Mouse (Mus musculus): ENCODE measurements around the gene Mustn1. TPM values are rescaled to one million over a fixed set of nuclear protein-coding genes. Genes with fewer than 3 reads are reported as not detected.

Mustn1 gene
- total and polyA plus RNA-seq, 3 experiments: 0.08 to 0.22 TPM; not detected in 1

DNA sequence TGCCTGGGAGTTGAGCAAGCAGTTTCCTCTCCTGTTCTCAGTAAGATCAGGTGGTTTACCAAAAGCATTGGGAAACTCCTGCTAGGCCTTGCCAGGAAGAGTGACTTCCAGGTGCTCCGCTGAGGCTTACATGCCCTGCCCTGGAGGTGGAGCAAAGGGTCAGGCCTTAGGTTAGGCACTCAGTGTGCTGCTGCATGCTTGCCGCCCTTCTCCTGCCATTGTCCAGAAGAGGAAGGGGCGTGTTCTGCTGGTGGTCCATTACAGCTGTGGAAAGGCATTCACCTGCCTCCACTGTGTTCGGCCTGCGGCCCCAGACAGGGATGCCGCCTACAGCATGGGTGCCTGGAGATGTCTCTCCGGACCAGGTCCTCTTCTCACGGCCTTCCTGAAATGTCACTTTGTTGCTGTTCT is 9.6 kb upstream of the Mustn1 start:
- Histone ChIP-seq H3K27me3 (ENCODE audit: control insufficient read depth in 1 of 2, insufficient read depth in 2 of 2, low read length in 2 of 2) (no peaks in the 10 kb centered on the region), H3K9me3 (replicated peaks; ENCODE audit: insufficient read depth, low read length) (no peaks in the 10 kb centered on the region), H3K79me2 (ENCODE audit: control insufficient read depth, insufficient read depth, low read length, poor library complexity) (no peaks in the 10 kb centered on the region), H3K27ac (ENCODE audit: control insufficient read depth, low read depth, low read length) (no peak overlapping the region), H3K4me3 (ENCODE audit: control insufficient read depth in 1 of 2, insufficient read depth in 1 of 2, low read depth in 2 of 2, low read length in 2 of 2) (no peak overlapping the region), H3K36me3 (ENCODE audit: control insufficient read depth in 1 of 2, insufficient read depth in 2 of 2, low read length in 2 of 2) (no peaks in the 10 kb centered on the region; a peak in 1 of 4 replicates), H3K9ac (ENCODE audit: control insufficient read depth, low read depth, low read length, poor library complexity, severe bottlenecking) (no peak overlapping the region), H3K4me1 (ENCODE audit: control insufficient read depth in 1 of 2, insufficient read depth in 2 of 2, low read length in 2 of 2) (no peaks in the 10 kb centered on the region)
- DNase-seq (ENCODE audit: low read depth, low spot score): no peak
- no peak for TF ChIP-seq MAZ (IDR thresholded peaks at IDR 0.05; ENCODE audit: low read depth, low read length)
- no peak for TF ChIP-seq SMC3 (IDR thresholded peaks at IDR 0.05; ENCODE audit: low read depth, low read length)
- no peak for TF ChIP-seq CTCF (IDR thresholded peaks at IDR 0.05 in 2 of 3, conservative IDR thresholded peaks at IDR 0.05 in 1 of 3; ENCODE audit: control insufficient read depth in 1 of 3, insufficient read depth in 1 of 3, low read depth in 2 of 3, low read length in 3 of 3, poor library complexity in 1 of 3, severe bottlenecking in 1 of 3)
- no peak for TF ChIP-seq NRF1 (IDR thresholded peaks at IDR 0.05; ENCODE audit: insufficient read depth, low read depth, low read length, poor library complexity, severe bottlenecking)
- TF ChIP-seq EP300 (IDR thresholded peaks at IDR 0.05; ENCODE audit: low read depth in 1 of 2, low read length in 2 of 2): no peak
- no peak for TF ChIP-seq ZMIZ1 (IDR thresholded peaks at IDR 0.05; ENCODE audit: low read depth, low read length)
- no peak for TF ChIP-seq MYC (IDR thresholded peaks at IDR 0.05; ENCODE audit: low read depth, low read length)
- no peak for TF ChIP-seq CHD1 (IDR thresholded peaks at IDR 0.05; ENCODE audit: low read depth, low read length)
- TF ChIP-seq RCOR1 (IDR thresholded peaks at IDR 0.05; ENCODE audit: low read depth, low read length): no peak
- no peak for TF ChIP-seq MAX (IDR thresholded peaks at IDR 0.05; ENCODE audit: low read length)
- TF ChIP-seq USF2 (IDR thresholded peaks at IDR 0.05; ENCODE audit: borderline replicate concordance in 1 of 2, insufficient read depth in 1 of 2, low read depth in 1 of 2, low read length in 2 of 2): no peak
- TF ChIP-seq POLR2AphosphoS5 (IDR thresholded peaks at IDR 0.05; ENCODE audit: borderline replicate concordance, low read depth, low read length): no peak
- TF ChIP-seq BHLHE40 (IDR thresholded peaks at IDR 0.05; ENCODE audit: borderline replicate concordance, low read depth, low read length): no peak
- no peak for TF ChIP-seq SIN3A (IDR thresholded peaks at IDR 0.05; ENCODE audit: low read length)
- no peak for TF ChIP-seq TCF12 (IDR thresholded peaks at IDR 0.05; ENCODE audit: low read depth, low read length)
- no peak for TF ChIP-seq MAFK (IDR thresholded peaks at IDR 0.05; ENCODE audit: borderline replicate concordance, low read depth, low read length)
- no peak for TF ChIP-seq GATA1 (IDR thresholded peaks at IDR 0.05; ENCODE audit: low read depth, low read length)

DNA sequence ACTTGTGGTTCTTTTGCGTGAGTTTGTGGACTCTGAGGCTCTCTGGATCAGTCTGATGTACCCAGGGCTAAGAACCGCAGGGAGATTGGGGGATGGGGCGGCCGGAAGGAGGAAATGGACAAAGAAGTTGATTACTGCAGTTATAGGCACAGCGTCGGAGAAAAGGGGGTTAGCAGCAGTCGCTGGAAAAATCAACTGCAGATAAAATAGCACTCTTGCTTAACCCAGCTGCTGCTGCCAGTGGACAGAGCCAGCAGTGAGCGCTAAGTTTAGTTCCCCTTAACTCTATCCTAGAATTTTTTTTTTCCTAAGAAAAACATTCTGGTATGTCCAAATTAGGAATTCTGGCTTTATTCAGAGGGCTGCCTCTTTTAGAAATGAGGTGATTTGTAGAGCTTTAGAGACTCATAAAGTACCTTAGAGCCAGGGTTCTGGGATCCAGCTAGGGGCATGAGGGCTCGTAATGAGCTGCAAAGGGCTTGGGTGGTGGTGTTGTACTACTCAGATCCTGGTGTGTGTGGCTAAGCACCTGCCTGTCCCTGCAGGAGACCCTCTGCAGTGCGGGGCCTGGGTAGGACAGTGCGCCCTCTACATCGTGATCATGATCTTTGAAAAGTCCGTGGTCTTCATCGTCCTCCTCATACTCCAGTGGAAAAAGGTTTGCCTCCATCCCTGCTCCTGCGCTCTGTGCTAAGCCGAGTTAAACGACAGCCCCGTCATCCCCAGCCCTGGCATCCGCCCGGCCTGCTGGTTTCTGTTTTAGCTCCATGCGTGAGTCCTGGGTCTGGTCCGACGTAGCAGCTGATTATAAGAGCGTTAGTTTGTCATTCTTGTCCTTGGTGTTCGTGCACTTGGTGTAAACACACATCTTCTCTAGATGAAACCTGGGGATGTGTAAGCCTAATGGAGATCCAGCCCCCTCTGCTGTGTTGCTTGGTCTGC is 8.5 kb upstream of the Mustn1 start:
- no peak overlapping the region for H3K27ac ChIP-seq (ENCODE audit: control insufficient read depth, low read depth, low read length)
- H3K79me2 ChIP-seq (ENCODE audit: control insufficient read depth, insufficient read depth, low read length, poor library complexity): no peaks in the 10 kb centered on the region
- DNase-seq (ENCODE audit: low read depth, low spot score): no peak
- no peaks in the 10 kb centered on the region; a peak in 2 of 4 replicates for H3K4me1 ChIP-seq (ENCODE audit: control insufficient read depth in 1 of 2, insufficient read depth in 2 of 2, low read length in 2 of 2)
- H3K4me3 ChIP-seq (ENCODE audit: control insufficient read depth in 1 of 2, insufficient read depth in 1 of 2, low read depth in 2 of 2, low read length in 2 of 2): no peak overlapping the region
- no peaks in the 10 kb centered on the region; a peak in 1 of 4 replicates for H3K36me3 ChIP-seq (ENCODE audit: control insufficient read depth in 1 of 2, insufficient read depth in 2 of 2, low read length in 2 of 2)
- H3K9me3 ChIP-seq (replicated peaks; ENCODE audit: insufficient read depth, low read length): no peaks in the 10 kb centered on the region
- H3K27me3 ChIP-seq (ENCODE audit: control insufficient read depth in 1 of 2, insufficient read depth in 2 of 2, low read length in 2 of 2): no peaks in the 10 kb centered on the region
- H3K9ac ChIP-seq (ENCODE audit: control insufficient read depth, low read depth, low read length, poor library complexity, severe bottlenecking): no peak overlapping the region
- TF ChIP-seq RCOR1 (IDR thresholded peaks at IDR 0.05; ENCODE audit: low read depth, low read length): no peak
- no peak for TF ChIP-seq ZMIZ1 (IDR thresholded peaks at IDR 0.05; ENCODE audit: low read depth, low read length)
- no peak for TF ChIP-seq NELFE (IDR thresholded peaks at IDR 0.05; ENCODE audit: low read depth, low read length)
- no peak for TF ChIP-seq ZNF384 (IDR thresholded peaks at IDR 0.05; ENCODE audit: low read depth, low read length)
- TF ChIP-seq POLR2AphosphoS2 (IDR thresholded peaks at IDR 0.05; ENCODE audit: low read length): no peak
- TF ChIP-seq USF2 (IDR thresholded peaks at IDR 0.05; ENCODE audit: borderline replicate concordance in 1 of 2, insufficient read depth in 1 of 2, low read depth in 1 of 2, low read length in 2 of 2): no peak
- no peak for TF ChIP-seq EP300 (IDR thresholded peaks at IDR 0.05; ENCODE audit: low read depth in 1 of 2, low read length in 2 of 2)
- TF ChIP-seq HCFC1 (IDR thresholded peaks at IDR 0.05; ENCODE audit: low read depth, low read length): no peak
- no peak for TF ChIP-seq CHD2 (IDR thresholded peaks at IDR 0.05; ENCODE audit: low read length)
- TF ChIP-seq POLR2A (IDR thresholded peaks at IDR 0.05; ENCODE audit: control insufficient read depth in 1 of 2, insufficient read depth in 1 of 2, low read depth in 1 of 2, low read length in 2 of 2, poor library complexity in 1 of 2): no peak
- TF ChIP-seq MAFK (IDR thresholded peaks at IDR 0.05; ENCODE audit: borderline replicate concordance, low read depth, low read length): no peak
- TF ChIP-seq TBP (IDR thresholded peaks at IDR 0.05; ENCODE audit: low read depth, low read length): no peak
- no peak for TF ChIP-seq MEF2A (IDR thresholded peaks at IDR 0.05; ENCODE audit: extremely low read depth, insufficient replicate concordance, low read depth, low read length, poor library complexity, severe bottlenecking)
- no peak for TF ChIP-seq RAD21 (IDR thresholded peaks at IDR 0.05; ENCODE audit: low read depth, low read length)
- no peak for TF ChIP-seq SMC3 (IDR thresholded peaks at IDR 0.05; ENCODE audit: low read depth, low read length)
- TF ChIP-seq ELF1 (IDR thresholded peaks at IDR 0.05; ENCODE audit: low read depth, low read length): no peak
- TF ChIP-seq POLR2AphosphoS5 (IDR thresholded peaks at IDR 0.05; ENCODE audit: borderline replicate concordance, low read depth, low read length): no peak
- no peak for TF ChIP-seq MYB (IDR thresholded peaks at IDR 0.05; ENCODE audit: low read depth, low read length)
- no peak for TF ChIP-seq KAT2A (conservative IDR thresholded peaks at IDR 0.05; ENCODE audit: low read depth, low read length)

Measured in MEL (cell line).